ENCODE assay signal across 8 mouse cellular contexts in genomic region chr5:41763731-41764721, GRCm38 (mm10). TPM values are rescaled to one million over a fixed set of nuclear protein-coding genes. Genes with fewer than 3 reads are reported as not detected.
DNase-seq lines count a peak whose midpoint lies in the region; ATAC-seq and TF ChIP-seq lines count a peak whose summit lies in the region.

Nkx3-2 (minus strand) TSS chr5:41764501.

- 1% methylated on average over 70 of the region's 79 CpGs for WGBS in lung, postnatal 0 days
- under 1% methylated on average over 77 of the region's 79 CpGs for WGBS in embryonic facial prominence, embryonic 15.5 days
- WGBS in limb, embryonic 14.5 days, result under 1% methylated on average over 43 of the region's 79 CpGs
- under 1% methylated on average over 77 of the region's 79 CpGs for WGBS in stomach, embryonic 15.5 days

- peak within 1 kb of the TSS; percentile 43 for H3K4me2 ChIP-seq in lung, postnatal 0 days (replicated peaks; ENCODE audit: low read depth, low read length)
- H3K4me2 ChIP-seq in embryonic facial prominence, embryonic 15.5 days (replicated peaks), result peak within 1 kb of the TSS; percentile 61
- H3K4me2 ChIP-seq in limb, embryonic 14.5 days (replicated peaks; ENCODE audit: low read depth, low read length, severe bottlenecking), result peak within 1 kb of the TSS; percentile 71
- H3K4me2 ChIP-seq in stomach, embryonic 15.5 days, result peak within 1 kb of the TSS; percentile 55

- H3K27me3 ChIP-seq in lung, postnatal 0 days (replicated peaks; ENCODE audit: insufficient read depth, low read length), result peaks cover 79% of the 10 kb centered on the region
- peaks cover 88% of the 10 kb centered on the region for H3K27me3 ChIP-seq in embryonic facial prominence, embryonic 15.5 days
- H3K27me3 ChIP-seq in limb, embryonic 14.5 days (ENCODE audit: control insufficient read depth, insufficient read depth, low read length), result peaks cover 91% of the 10 kb centered on the region
- H3K27me3 ChIP-seq in stomach, embryonic 15.5 days (replicated peaks), result peaks cover 74% of the 10 kb centered on the region

- no peak for DNase-seq in lung, postnatal 0 days (ENCODE audit: low spot score)
- no peak for DNase-seq in lung, postnatal 10 days
- peak; percentile 67 for DNase-seq in limb, embryonic 14.5 days (ENCODE audit: low spot score)
- DNase-seq in gastrocnemius, adult 8-10 months (ENCODE audit: low spot score in 2 of 2), result no peak
- no peak for DNase-seq in thymus, postnatal 0 days (ENCODE audit: low spot score)
- no peak for DNase-seq in urinary bladder, adult 2 months (ENCODE audit: low spot score)

- no peak within 1 kb of the TSS for H3K27ac ChIP-seq in lung, postnatal 0 days (ENCODE audit: low read length)
- H3K27ac ChIP-seq in embryonic facial prominence, embryonic 15.5 days (replicated peaks), result no peak within 1 kb of the TSS
- H3K27ac ChIP-seq in limb, embryonic 14.5 days (replicated peaks; ENCODE audit: low read depth, low read length), result peak within 1 kb of the TSS; percentile 63; the same call in 1 of the 2 replicates
- peak within 1 kb of the TSS; percentile 68 for H3K27ac ChIP-seq in stomach, embryonic 15.5 days

- TF ChIP-seq CTCF in lung, postnatal 0 days (IDR thresholded peaks at IDR 0.05), result no peak

- no peak for TF ChIP-seq POLR2A in limb, embryonic 14.5 days (IDR thresholded peaks at IDR 0.05; ENCODE audit: borderline replicate concordance, extremely low read depth, insufficient read depth, insufficient read length)

- peak within 1 kb of the TSS; percentile 28 for H3K4me3 ChIP-seq in lung, postnatal 0 days (ENCODE audit: low read depth, low read length)
- peak within 1 kb of the TSS; percentile 39 for H3K4me3 ChIP-seq in embryonic facial prominence, embryonic 15.5 days (replicated peaks)
- H3K4me3 ChIP-seq in limb, embryonic 14.5 days (replicated peaks; ENCODE audit: low read length), result peak within 1 kb of the TSS; percentile 52
- peak within 1 kb of the TSS; percentile 51 for H3K4me3 ChIP-seq in stomach, embryonic 15.5 days (replicated peaks)

- no peaks in the 10 kb centered on the region for H3K36me3 ChIP-seq in lung, postnatal 0 days (ENCODE audit: insufficient read depth, low read length)
- H3K36me3 ChIP-seq in embryonic facial prominence, embryonic 15.5 days, result no peaks in the 10 kb centered on the region
- 0 out of 2 replicates have a peak, but pooled peaks cover 2% of the 10 kb centered on the region for H3K36me3 ChIP-seq in limb, embryonic 14.5 days (ENCODE audit: control insufficient read depth, insufficient read depth, low read length)
- no peaks in the 10 kb centered on the region for H3K36me3 ChIP-seq in stomach, embryonic 15.5 days

- H3K9ac ChIP-seq in lung, postnatal 0 days (replicated peaks; ENCODE audit: low read depth), result no peak within 1 kb of the TSS
- no peak within 1 kb of the TSS for H3K9ac ChIP-seq in embryonic facial prominence, embryonic 15.5 days
- peak within 1 kb of the TSS; percentile 70 for H3K9ac ChIP-seq in limb, embryonic 14.5 days (ENCODE audit: low read depth, low read length, severe bottlenecking)
- H3K9ac ChIP-seq in stomach, embryonic 15.5 days, result peak within 1 kb of the TSS; percentile 34; the same call in 1 of the 2 replicates

- ATAC-seq in lung, postnatal 0 days, result peak; percentile 19; the same call in 1 of the 2 replicates
- ATAC-seq in embryonic facial prominence, embryonic 15.5 days (ENCODE audit: insufficient number of reproducible peaks, low FRiP score, low TSS enrichment, low read depth), result peak; percentile 24; the same call in 1 of the 2 replicates
- ATAC-seq in limb, embryonic 14.5 days (ENCODE audit: low FRiP score, low read depth), result peak; percentile 65
- peak; percentile 71 for ATAC-seq in stomach, embryonic 15.5 days (ENCODE audit: insufficient read depth, low FRiP score, low read depth)

- H3K4me1 ChIP-seq in lung, postnatal 0 days (ENCODE audit: insufficient read depth, low read depth, low read length), result peaks cover 2% of the 10 kb centered on the region; the same call in 1 of the 2 replicates
- H3K4me1 ChIP-seq in embryonic facial prominence, embryonic 15.5 days, result peaks cover 35% of the 10 kb centered on the region
- H3K4me1 ChIP-seq in limb, embryonic 14.5 days (ENCODE audit: control insufficient read depth, insufficient read depth, low read length), result peaks cover 21% of the 10 kb centered on the region
- H3K4me1 ChIP-seq in stomach, embryonic 15.5 days, result peaks cover 22% of the 10 kb centered on the region

- H3K9me3 ChIP-seq in lung, postnatal 0 days (ENCODE audit: low read length), result no peaks in the 10 kb centered on the region
- H3K9me3 ChIP-seq in embryonic facial prominence, embryonic 15.5 days (replicated peaks), result no peaks in the 10 kb centered on the region
- H3K9me3 ChIP-seq in limb, embryonic 14.5 days (ENCODE audit: control insufficient read depth, low read length), result no peaks in the 10 kb centered on the region
- no peaks in the 10 kb centered on the region for H3K9me3 ChIP-seq in stomach, embryonic 15.5 days

- no peak for TF ChIP-seq EP300 in lung, postnatal 0 days (IDR thresholded peaks at IDR 0.05)

RNA-seq across cellular contexts. Expression of gene Nkx3-2, which starts in this region (rescaled TPM):
- polyA plus RNA-seq in lung, postnatal 0 days (2015; fragmentation: Nextera tagmentation; extraction: Ambion mirVana), result not detected in 2 replicates
- 0.18 and 0.36 TPM in 2 replicates for polyA plus RNA-seq in embryonic facial prominence, embryonic 15.5 days (2015; fragmentation: Nextera tagmentation; extraction: Ambion mirVana)
- polyA plus RNA-seq in limb, embryonic 14.5 days (2012; rRNA removed), result 10.4 and 14.6 TPM in 2 replicates
- polyA plus RNA-seq in limb, embryonic 14.5 days (2014; fragmentation: Nextera tagmentation; extraction: Ambion mirVana), result 5.7 and 6.7 TPM in 2 replicates
- 7.7 and 8.1 TPM in 2 replicates for polyA plus RNA-seq in stomach, embryonic 15.5 days (2015; fragmentation: Nextera tagmentation; extraction: Ambion mirVana)
- total RNA-seq in gastrocnemius, adult 8-10 months (2022), result not detected
- not detected in 2 replicates for polyA plus RNA-seq in thymus, postnatal 0 days (2015; fragmentation: Nextera tagmentation; extraction: Ambion mirVana)
- polyA plus RNA-seq in urinary bladder, adult 2 months (2012; rRNA removed), result not detected in 2 replicates

Comparison
In these comparisons a context has a peak if more than half of its experiments do, and no peak if none do; other contexts are left out.
1. Peak in ATAC-seq, H3K4me3 ChIP-seq and H3K4me2 ChIP-seq in lung, postnatal 0 days; RNA of the gene not detected or under 1 TPM.
2. Peak in ATAC-seq, H3K4me3 ChIP-seq and H3K4me2 ChIP-seq in embryonic facial prominence, embryonic 15.5 days; RNA of the gene not detected or under 1 TPM.
3. ATAC-seq: peak in every context shown above with its lines; median percentile 71 in stomach, embryonic 15.5 days; 65 in limb, embryonic 14.5 days; 24 in embryonic facial prominence, embryonic 15.5 days; 19 in lung, postnatal 0 days.
4. H3K27ac ChIP-seq: peak in limb, embryonic 14.5 days (single experiment) and stomach, embryonic 15.5 days (single experiment); none in lung, postnatal 0 days (single experiment) and embryonic facial prominence, embryonic 15.5 days (single experiment).
5. H3K9ac ChIP-seq: peak in limb, embryonic 14.5 days (single experiment) and stomach, embryonic 15.5 days (single experiment); none in lung, postnatal 0 days (single experiment) and embryonic facial prominence, embryonic 15.5 days (single experiment).
6. Peak in every context shown above with its lines, with median percentiles within 50 percentile points of each other: H3K4me2 ChIP-seq and H3K4me3 ChIP-seq.